Mouse (Mus musculus): Measurements from ENCODE around the gene Gm14412. TPM values are rescaled to one million over a fixed set of nuclear protein-coding genes. Genes with fewer than 3 reads are reported as not detected.
"Not testable (repeated sequence)": the region's sequence is repeated elsewhere in the genome, so short reads cannot be mapped to it uniquely, and the experiment has no call there.

The Gm14412 gene
- 0.40 and 0.59 TPM in 2 replicates for polyA plus RNA-seq (2014; fragmentation: Nextera tagmentation; extraction: Ambion mirVana)

DNA sequence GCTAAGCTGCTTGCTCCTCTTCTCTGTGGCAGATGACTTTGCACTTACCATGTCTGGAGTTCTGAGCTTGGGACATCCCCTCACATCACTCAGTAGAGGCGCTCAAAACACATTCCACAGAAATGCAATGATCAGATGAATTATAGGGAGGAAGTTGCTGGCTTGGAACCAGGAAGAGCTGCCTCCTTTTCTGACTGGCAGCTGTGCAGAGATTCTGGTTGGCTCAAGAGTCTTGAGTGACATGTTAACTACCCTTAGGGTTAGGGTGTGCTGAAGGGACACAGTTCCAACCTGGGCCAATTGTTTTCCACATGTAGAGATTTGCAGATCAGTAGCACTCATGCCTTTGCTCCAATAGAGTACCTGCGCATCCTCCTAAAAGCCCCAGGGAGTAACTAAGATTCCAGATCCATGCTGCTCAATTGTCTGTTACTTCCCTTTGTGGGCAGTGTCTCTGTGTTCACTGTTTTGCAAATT is at the start of gene Gm14412:
Gm14412 (minus strand) TSS at position 51 of the 477 bp plus-strand sequence.
- WGBS (ENCODE audit: insufficient replicate concordance): 82% methylated on average over 2 of the region's 2 CpGs
- H3K27ac ChIP-seq (ENCODE audit: low read depth, low read length): not testable (repeated sequence)

DNA sequence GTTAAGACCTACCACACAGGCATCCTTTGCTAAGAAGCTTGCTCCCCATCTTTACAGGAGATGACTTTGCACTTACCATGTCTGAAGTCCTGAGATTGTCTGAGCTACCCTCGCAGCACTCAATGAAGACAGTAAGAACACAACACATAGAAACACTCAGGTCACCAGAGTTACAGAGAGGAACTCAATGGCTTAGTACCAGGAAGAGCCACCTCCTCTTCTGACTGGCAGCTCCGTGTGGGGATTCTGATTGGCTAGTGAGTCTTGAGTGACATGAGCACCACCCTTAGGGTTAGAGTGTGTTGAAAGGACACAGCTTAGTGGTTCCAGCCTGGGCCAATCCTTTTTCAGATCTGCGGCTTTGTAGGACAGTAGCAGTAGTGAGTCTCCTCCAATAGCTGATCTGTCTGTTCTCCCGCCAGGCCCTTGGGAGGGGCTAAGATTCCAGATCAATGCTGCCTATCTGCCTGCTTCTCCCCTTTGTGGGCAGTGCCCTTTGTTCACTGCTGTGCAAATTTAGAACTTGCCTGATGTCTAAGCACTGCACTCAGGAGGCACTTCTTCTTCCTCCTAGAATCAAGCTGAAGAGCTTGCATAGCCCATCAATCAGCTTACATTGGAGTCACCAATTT is 5.7 kb upstream of the Gm14412 start:
- H3K4me1 ChIP-seq (ENCODE audit: control insufficient read depth, insufficient read depth, low read length); H3K9me3 ChIP-seq (replicated peaks; ENCODE audit: control insufficient read depth, low read length); H3K4me2 ChIP-seq; H3K36me3 ChIP-seq (ENCODE audit: control insufficient read depth, insufficient read depth, low read length); ATAC-seq (replicated peaks; ENCODE audit: insufficient number of reproducible peaks, low FRiP score, low TSS enrichment); H3K27me3 ChIP-seq (ENCODE audit: control insufficient read depth, insufficient read depth, low read length); H3K27ac ChIP-seq (ENCODE audit: low read depth, low read length); H3K4me3 ChIP-seq (ENCODE audit: low read depth, low read length); H3K9ac ChIP-seq (ENCODE audit: low read depth, low read length): not testable (repeated sequence)
- 66% methylated on average over 3 of the region's 4 CpGs for WGBS (ENCODE audit: insufficient replicate concordance)

More for the DNA sequence above, at the start of gene Gm14412:
- not testable (repeated sequence) for H3K9me3 ChIP-seq (replicated peaks; ENCODE audit: control insufficient read depth, low read length); ATAC-seq (replicated peaks; ENCODE audit: insufficient number of reproducible peaks, low FRiP score, low TSS enrichment); H3K36me3 ChIP-seq (ENCODE audit: control insufficient read depth, insufficient read depth, low read length); H3K4me1 ChIP-seq (ENCODE audit: control insufficient read depth, insufficient read depth, low read length); H3K4me3 ChIP-seq (ENCODE audit: low read depth, low read length); H3K9ac ChIP-seq (ENCODE audit: low read depth, low read length); H3K4me2 ChIP-seq; H3K27me3 ChIP-seq (ENCODE audit: control insufficient read depth, insufficient read depth, low read length)

DNA sequence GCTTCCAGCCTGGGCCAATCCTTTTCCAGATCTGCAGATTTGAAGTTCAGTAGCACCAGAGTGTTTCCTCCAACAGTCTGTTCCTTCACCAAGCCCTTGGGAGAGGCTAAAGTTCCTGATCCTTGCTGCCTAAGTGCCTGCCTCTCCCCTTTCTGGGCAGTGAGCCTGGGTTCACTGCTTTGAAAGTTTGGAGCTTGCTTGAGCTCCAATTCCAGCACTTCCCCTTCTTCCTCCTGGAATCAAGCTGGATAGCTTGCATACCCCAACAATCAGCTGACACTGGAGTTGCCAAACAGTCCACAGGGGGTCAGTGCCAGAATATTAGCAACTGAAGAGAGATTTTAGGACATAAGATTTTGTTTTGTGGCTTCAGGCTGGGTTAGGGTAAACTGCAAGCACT is 2.7 kb downstream of the Gm14412 start:
- not testable (repeated sequence) for ATAC-seq (replicated peaks; ENCODE audit: insufficient number of reproducible peaks, low FRiP score, low TSS enrichment)

DNA sequence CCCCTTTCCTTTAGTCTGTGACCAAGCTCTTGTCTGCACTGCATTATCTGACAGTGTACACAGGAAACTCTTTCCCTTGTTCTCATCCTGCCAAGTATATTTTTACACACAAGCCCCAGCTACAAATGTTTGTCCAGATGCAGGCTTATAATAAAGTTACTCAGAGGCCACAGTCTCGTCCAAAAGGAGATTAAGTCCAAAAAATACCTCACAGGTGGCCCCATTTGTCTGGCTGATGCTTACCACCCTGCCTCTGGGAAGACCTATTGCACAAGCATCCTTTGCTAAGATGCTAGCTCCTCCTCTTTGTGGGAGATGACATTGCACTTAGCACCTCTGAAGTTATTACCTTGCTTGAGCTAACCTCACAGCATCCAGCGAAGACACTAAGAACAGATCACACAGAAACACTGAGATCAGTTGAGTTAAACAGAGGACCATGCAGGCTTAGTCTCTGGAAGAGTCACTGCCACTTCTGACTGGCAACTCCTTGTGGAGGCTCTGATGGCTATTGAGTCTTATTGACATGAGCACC is 3.3 kb downstream of the Gm14412 start:
- not testable (repeated sequence) for H3K27me3 ChIP-seq (ENCODE audit: control insufficient read depth, insufficient read depth, low read length); H3K4me1 ChIP-seq (ENCODE audit: control insufficient read depth, insufficient read depth, low read length); H3K4me2 ChIP-seq; H3K4me3 ChIP-seq (ENCODE audit: low read depth, low read length); ATAC-seq (replicated peaks; ENCODE audit: insufficient number of reproducible peaks, low FRiP score, low TSS enrichment); H3K36me3 ChIP-seq (ENCODE audit: control insufficient read depth, insufficient read depth, low read length); H3K9me3 ChIP-seq (replicated peaks; ENCODE audit: control insufficient read depth, low read length); H3K9ac ChIP-seq (ENCODE audit: low read depth, low read length); H3K27ac ChIP-seq (ENCODE audit: low read depth, low read length)
- WGBS (ENCODE audit: insufficient replicate concordance): 58% methylated on average over 2 of the region's 2 CpGs

More for the DNA sequence above, 2.7 kb downstream of the Gm14412 start:
- H3K9me3 ChIP-seq (replicated peaks; ENCODE audit: control insufficient read depth, low read length); H3K36me3 ChIP-seq (ENCODE audit: control insufficient read depth, insufficient read depth, low read length); H3K4me2 ChIP-seq; H3K27ac ChIP-seq (ENCODE audit: low read depth, low read length); H3K27me3 ChIP-seq (ENCODE audit: control insufficient read depth, insufficient read depth, low read length); H3K4me1 ChIP-seq (ENCODE audit: control insufficient read depth, insufficient read depth, low read length); H3K4me3 ChIP-seq (ENCODE audit: low read depth, low read length); H3K9ac ChIP-seq (ENCODE audit: low read depth, low read length): not testable (repeated sequence)

DNA sequence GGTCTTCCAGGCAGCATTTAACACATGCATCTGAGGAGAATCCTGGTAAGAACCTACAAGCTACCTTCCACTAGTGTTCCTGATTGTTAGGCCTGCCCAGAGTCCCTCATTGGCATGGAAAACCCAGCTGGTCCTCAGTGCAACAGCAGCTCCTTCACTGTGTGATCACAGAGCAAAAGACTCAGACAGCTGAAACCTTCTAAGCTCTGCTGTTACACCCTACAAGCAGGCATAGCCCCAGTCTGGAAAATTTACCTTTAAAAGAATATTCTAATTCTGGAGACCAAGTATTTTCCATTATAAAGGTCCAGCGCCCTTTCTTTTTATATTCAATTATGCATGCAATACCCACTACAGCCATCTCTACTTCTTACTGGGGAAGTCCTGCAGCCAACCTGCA is 5.1 kb downstream of the Gm14412 start:
- WGBS (ENCODE audit: insufficient replicate concordance): 74% methylated on average over 1 of the region's 1 CpGs

DNA sequence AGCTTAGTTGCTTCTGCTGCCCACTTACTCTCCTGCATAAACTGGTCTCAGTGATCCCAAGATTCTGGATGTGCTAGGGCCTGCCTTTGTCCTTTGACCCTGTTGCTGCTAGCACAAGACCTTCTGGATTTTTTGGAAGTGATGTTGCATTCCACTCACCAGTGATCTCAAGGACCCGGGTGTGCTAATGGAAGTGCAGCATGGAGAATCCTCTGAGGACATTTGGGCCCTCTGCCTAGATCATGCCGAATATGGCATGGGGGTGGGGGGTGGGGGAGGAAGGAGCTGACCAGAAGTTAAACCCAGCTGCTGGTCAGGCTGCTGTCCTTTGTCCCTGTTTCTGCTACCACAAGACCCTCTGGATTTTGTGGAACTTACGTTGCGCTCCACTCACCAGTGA is 14.5 kb downstream of the Gm14412 start:
- not testable (repeated sequence) for H3K27me3 ChIP-seq (ENCODE audit: control insufficient read depth, insufficient read depth, low read length); H3K27ac ChIP-seq (ENCODE audit: low read depth, low read length)
- WGBS (ENCODE audit: insufficient replicate concordance): 77% methylated on average over 4 of the region's 4 CpGs

More for the DNA sequence above, 5.1 kb downstream of the Gm14412 start:
- Histone ChIP-seq H3K4me3 (ENCODE audit: low read depth, low read length) (no peak overlapping the region), H3K27me3 (ENCODE audit: control insufficient read depth, insufficient read depth, low read length) (no peaks in the 10 kb centered on the region), H3K27ac (ENCODE audit: low read depth, low read length) (no peak overlapping the region), H3K36me3 (ENCODE audit: control insufficient read depth, insufficient read depth, low read length) (no peaks in the 10 kb centered on the region), H3K4me1 (ENCODE audit: control insufficient read depth, insufficient read depth, low read length) (no peaks in the 10 kb centered on the region), H3K9me3 (replicated peaks; ENCODE audit: control insufficient read depth, low read length) (no peaks in the 10 kb centered on the region; the same call in none of the 2 replicates), H3K4me2 (no peak overlapping the region), H3K9ac (ENCODE audit: low read depth, low read length) (no peak overlapping the region)
- no peak for ATAC-seq (replicated peaks; ENCODE audit: insufficient number of reproducible peaks, low FRiP score, low TSS enrichment)

DNA sequence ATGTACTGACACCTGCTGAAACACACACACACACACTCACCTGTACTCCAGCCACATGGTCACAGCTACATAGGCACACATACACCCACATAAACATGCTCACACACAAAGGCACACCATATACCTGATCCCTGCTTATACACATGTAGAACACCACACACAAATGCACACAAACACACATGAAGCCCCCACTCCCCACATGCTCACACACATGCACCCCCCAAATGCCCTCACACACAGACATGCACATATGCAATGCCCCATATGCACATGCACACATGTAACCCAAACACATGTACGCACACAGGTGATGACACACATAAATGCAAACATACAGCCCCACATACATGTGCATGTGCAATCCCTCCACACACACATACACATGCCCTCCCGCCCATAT is 19.1 kb downstream of the Gm14412 start:
- not testable (repeated sequence) for H3K36me3 ChIP-seq (ENCODE audit: control insufficient read depth, insufficient read depth, low read length); H3K4me2 ChIP-seq; H3K4me3 ChIP-seq (ENCODE audit: low read depth, low read length); H3K9me3 ChIP-seq (replicated peaks; ENCODE audit: control insufficient read depth, low read length); H3K4me1 ChIP-seq (ENCODE audit: control insufficient read depth, insufficient read depth, low read length); H3K27me3 ChIP-seq (ENCODE audit: control insufficient read depth, insufficient read depth, low read length); H3K27ac ChIP-seq (ENCODE audit: low read depth, low read length); ATAC-seq (replicated peaks; ENCODE audit: insufficient number of reproducible peaks, low FRiP score, low TSS enrichment); H3K9ac ChIP-seq (ENCODE audit: low read depth, low read length)
- WGBS (ENCODE audit: insufficient replicate concordance): no CpG with 5 or more reads among the region's 2 CpGs

More for the DNA sequence above, 14.5 kb downstream of the Gm14412 start:
- H3K36me3 ChIP-seq (ENCODE audit: control insufficient read depth, insufficient read depth, low read length); H3K4me1 ChIP-seq (ENCODE audit: control insufficient read depth, insufficient read depth, low read length); H3K4me3 ChIP-seq (ENCODE audit: low read depth, low read length); H3K9me3 ChIP-seq (replicated peaks; ENCODE audit: control insufficient read depth, low read length); ATAC-seq (replicated peaks; ENCODE audit: insufficient number of reproducible peaks, low FRiP score, low TSS enrichment); H3K9ac ChIP-seq (ENCODE audit: low read depth, low read length); H3K4me2 ChIP-seq: not testable (repeated sequence)

DNA sequence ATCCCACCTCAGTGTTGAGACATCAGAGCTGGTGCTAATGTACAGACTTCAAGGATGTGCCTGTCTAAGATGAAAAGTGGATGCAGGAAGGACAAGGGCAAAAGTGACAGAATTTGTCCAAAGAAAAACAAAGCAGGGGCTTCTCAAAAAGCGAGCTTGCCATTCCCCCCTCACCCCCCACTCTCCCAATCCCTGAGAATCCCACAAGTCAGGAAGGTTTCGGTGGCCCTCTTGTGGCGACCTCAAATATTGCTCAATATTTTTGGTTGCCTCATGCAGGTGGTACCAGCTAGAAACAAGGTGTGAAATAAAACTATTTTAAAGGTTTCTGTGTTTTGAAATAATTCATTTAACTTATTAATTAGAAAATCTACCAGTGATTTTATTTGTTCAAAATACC is 40.4 kb downstream of the Gm14412 start:
- not testable (repeated sequence) for H3K27me3 ChIP-seq (ENCODE audit: control insufficient read depth, insufficient read depth, low read length); H3K27ac ChIP-seq (ENCODE audit: low read depth, low read length); H3K9ac ChIP-seq (ENCODE audit: low read depth, low read length); ATAC-seq (replicated peaks; ENCODE audit: insufficient number of reproducible peaks, low FRiP score, low TSS enrichment); H3K4me3 ChIP-seq (ENCODE audit: low read depth, low read length); H3K4me2 ChIP-seq; H3K9me3 ChIP-seq (replicated peaks; ENCODE audit: control insufficient read depth, low read length); H3K4me1 ChIP-seq (ENCODE audit: control insufficient read depth, insufficient read depth, low read length); H3K36me3 ChIP-seq (ENCODE audit: control insufficient read depth, insufficient read depth, low read length)
- 14% methylated on average over 3 of the region's 3 CpGs for WGBS (ENCODE audit: insufficient replicate concordance)

DNA sequence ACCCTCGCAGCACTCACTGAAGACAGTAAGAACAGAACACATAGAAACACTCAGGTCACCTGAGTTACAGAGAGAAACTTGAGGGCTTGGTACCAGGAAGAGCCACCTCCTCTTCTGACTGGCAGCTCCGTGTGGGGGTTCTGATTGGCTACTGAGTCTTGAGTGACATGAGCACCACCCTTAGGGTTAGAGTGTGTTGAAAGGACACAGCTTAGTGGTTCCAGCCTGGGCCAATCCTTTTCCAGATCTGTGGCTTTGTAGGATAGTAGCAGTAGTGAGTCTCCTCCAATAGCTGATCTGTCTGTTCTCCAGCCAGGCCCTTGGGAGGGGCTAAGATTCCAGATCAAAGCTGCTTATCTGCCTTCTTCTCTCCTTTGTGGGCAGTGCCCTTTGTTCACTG is 46.4 kb downstream of the Gm14412 start:
- H3K9me3 ChIP-seq (replicated peaks; ENCODE audit: control insufficient read depth, low read length); H3K27me3 ChIP-seq (ENCODE audit: control insufficient read depth, insufficient read depth, low read length); H3K4me3 ChIP-seq (ENCODE audit: low read depth, low read length); H3K9ac ChIP-seq (ENCODE audit: low read depth, low read length); H3K27ac ChIP-seq (ENCODE audit: low read depth, low read length); H3K36me3 ChIP-seq (ENCODE audit: control insufficient read depth, insufficient read depth, low read length); H3K4me1 ChIP-seq (ENCODE audit: control insufficient read depth, insufficient read depth, low read length); H3K4me2 ChIP-seq; ATAC-seq (replicated peaks; ENCODE audit: insufficient number of reproducible peaks, low FRiP score, low TSS enrichment): not testable (repeated sequence)
- WGBS (ENCODE audit: insufficient replicate concordance): 42% methylated on average over 1 of the region's 2 CpGs
